Mouse (Mus musculus) Muller cell, postnatal 12 days (primary cell): Measurements from ENCODE around the gene Smarcc2.
A peak's percentile ranks its signal among the peaks of the same experiment; 100 is the strongest.
"Not testable (repeated sequence)": the region's sequence is repeated elsewhere in the genome, so short reads cannot be mapped to it uniquely, and the experiment has no call there.

Experiments
- DNase-seq: peaks from one replicate; pipeline ENCODE4 v3.0.0-alpha.2; 2015; ENCODE audit errors: inconsistent ontology term

The Smarcc2 gene

DNA sequence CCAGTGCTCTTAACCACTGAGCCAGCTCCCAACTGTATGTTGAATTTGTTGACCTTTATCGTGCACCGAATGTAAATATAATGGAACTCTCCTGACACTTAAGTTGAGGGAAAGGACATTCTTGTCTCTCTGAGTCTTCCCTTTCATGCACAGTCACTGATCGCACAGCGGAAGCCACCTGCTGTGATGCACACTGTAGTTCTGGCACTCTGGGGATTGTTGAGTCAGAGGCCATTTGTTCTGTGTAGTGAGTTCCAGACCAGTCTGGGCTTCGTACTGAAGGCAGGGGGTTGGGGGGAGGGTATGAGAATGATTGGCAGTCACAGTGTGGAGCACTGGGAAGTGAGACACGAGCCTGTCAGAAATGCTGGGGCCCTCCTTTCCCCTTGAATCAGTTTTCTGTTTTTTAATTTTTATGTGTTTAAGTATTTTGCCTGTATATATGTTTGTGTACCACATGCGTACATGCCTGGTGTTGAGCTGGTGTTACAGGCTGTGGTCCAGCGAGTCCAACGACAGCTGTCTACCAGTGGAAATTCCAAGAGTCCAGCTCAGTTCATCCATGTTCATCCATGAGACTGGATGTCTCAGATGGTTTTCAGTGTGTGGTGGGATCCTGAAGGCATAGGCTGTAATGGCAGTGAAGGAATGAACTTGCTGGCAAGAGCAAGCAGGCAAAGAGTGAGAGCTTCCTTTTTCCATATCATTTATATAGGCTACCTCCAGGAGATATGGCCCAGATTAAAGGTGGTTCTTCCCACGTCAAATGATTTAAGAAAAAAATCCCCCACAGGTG is 17.5 kb upstream of the Smarcc2 start:
- DNase-seq = peak; percentile 55

GRCm38 (mm10) chr10:128442718-128443117 is 16.3 kb upstream of the Smarcc2 start:
- DNase-seq = no peak

GRCm38 (mm10) chr10:128444354-128444753 is 14.7 kb upstream of the Smarcc2 start:
- DNase-seq = no peak

GRCm38 (mm10) chr10:128445407-128445806 is 13.6 kb upstream of the Smarcc2 start:
- DNase-seq = no peak

DNA sequence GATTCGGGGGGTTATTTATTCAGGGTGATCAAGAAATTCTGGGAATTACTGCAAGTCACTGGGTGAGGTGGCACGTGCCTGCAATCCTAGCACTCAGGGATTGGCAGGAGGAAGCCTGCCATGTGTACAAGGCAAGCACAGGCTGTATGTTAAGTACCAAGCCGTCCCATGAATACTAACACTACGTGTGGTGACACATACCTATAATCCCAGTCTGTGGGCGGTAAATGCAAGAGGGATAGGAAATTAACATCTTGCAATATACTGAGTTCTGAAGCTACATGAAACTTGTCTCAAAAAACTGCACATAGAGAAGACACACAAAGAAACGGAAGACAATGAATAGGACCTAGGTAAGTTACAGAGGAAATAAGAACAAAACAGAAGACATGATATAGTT is 8.0 kb upstream of the Smarcc2 start:
- no peak for DNase-seq

DNA sequence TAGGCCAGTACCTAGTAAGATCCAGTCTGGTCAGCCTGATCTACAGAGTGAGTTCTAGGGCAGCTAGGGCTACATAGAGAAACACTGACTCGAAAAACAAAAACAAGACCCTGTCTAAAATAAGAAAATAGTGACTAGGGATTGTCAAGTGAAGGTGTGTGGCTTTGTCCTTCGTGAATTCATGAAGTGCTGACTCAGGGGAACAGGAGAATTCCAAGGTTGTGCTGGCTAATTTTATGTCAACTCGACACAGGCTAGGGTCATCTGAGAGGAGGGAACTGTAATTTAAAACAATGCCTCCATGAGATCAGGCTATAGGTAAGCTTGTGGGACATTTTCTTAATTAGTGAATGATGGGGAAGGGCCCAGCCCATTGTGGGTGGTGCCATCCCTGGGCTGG is 4.6 kb upstream of the Smarcc2 start:
- no peak for DNase-seq

- peak; percentile 70 for DNase-seq
These were observed 3.8 kb upstream of the Smarcc2 start for GRCm38 (mm10) chr10:128455280-128455679.

DNA sequence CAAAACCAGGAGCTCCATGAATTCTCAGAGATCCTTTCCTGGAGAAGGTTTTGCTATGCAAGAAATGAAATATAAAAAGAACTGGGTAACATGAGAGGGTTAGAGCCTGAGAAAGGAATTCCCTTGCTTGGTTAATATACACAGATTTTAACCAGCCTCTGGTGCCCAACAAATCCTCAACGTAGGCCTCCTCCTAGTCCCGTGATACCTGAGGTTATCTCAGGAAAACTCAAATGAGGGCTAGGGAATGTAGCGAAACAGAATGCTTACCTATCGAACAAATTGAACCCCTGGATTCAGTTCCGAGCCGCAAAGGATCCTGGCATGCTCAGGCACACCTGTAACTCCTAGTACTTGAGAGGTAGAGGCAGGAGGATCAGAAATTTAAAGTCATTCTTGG is 1.4 kb upstream of the Smarcc2 start:
- DNase-seq = no peak

DNA sequence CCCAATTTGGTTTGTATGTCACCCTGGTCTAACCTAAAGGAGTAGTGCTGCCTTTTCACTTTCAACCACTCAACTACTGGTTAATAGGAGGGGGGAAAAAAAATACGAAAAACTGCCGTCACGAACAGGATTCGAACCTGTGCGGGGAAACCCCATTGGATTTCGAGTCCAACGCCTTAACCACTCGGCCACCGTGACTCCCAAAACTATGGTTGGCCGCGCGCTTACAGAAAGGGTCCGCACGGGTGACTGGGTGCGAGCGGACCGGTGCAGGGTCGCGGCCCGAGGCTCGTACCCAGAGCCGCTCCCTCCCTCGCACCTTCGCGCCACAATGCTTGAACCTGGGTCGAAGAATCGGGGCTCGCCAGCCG is 715 bp upstream of the Smarcc2 start:
- peak; percentile 87 for DNase-seq

DNA sequence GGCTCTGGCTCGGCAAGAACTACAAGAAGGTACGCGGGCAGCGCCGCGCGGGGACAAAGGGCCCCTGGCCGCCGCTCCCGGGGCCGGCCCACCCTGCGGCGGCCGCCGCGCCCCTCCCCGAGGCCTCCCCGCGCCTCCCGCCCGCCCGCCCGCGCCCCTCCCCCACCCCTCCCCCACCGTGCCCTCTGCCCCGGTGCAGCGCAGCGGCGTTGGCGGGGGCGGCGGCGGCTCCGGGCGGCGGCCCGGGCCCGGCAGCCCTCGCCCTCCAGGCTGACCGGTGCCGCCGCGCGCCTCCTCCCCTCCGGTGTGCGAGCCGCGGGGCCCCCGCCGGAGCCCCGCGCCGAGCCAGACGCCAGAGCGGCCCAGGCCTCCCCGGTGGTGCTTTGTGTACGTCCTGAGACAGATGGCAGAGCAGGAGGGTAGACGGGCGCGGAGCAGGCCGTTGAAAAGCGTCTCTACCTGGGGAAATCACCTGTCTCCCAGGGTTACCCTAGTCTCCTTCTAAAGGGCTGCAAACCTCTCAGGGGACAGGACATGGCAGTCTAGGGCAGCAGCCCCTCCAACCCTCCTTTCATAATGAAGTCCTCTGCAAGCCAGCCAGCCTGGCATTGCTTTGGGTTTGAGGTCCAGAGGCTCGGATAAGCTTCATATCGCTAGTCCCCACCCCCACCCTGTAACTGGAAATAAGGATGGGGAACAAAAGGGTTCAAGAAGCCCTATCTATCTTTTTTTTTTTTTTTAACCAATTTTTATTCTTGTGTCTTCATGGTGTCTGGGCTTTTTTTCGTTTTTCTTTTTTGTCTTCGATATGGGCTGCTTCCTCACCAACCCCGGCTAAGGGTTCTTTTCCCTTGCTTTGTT is 591 bp downstream of the Smarcc2 start:
- DNase-seq = peak; percentile 45

DNA sequence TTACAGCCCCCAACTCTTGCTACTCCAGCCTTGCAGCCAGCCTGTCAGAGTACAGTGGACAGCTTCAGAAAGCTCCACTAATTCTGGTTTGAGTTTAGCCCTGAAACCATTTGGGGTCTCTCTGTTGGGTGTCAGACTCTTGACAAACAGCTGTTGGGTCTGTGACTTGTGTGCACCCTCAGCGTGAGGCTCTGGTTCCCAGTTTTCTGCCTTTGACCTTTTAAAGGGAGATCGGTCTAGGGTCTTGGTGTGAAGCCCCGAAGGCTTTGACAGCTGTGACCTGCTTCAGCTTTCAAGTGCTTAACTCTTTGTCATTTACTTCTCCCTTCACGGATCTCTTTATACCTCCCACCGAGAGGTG is 1.2 kb downstream of the Smarcc2 start:
- no peak for DNase-seq

- no peak for DNase-seq
These were observed 15.3 kb downstream of the Smarcc2 start for GRCm38 (mm10) chr10:128474366-128474765.

DNA sequence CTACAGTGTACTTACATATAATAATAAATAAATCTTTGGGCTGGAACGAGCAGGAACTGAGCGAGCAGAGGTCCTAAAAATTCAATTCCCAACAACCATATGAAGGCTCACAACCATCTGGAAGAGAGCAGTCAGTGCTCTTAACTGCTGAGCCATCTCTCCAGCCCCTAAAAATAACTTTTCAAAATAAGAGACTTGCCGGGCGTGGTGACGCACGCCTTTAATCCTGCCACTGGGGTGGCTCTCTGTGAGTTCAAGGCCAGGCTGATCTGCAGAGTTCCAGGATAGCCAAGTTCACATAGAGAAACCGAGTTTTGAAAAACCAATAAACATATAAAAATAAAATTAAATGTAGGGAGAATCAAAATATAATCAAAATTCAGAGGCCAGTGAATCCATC is 27.3 kb downstream of the Smarcc2 start:
- DNase-seq = no peak

DNA sequence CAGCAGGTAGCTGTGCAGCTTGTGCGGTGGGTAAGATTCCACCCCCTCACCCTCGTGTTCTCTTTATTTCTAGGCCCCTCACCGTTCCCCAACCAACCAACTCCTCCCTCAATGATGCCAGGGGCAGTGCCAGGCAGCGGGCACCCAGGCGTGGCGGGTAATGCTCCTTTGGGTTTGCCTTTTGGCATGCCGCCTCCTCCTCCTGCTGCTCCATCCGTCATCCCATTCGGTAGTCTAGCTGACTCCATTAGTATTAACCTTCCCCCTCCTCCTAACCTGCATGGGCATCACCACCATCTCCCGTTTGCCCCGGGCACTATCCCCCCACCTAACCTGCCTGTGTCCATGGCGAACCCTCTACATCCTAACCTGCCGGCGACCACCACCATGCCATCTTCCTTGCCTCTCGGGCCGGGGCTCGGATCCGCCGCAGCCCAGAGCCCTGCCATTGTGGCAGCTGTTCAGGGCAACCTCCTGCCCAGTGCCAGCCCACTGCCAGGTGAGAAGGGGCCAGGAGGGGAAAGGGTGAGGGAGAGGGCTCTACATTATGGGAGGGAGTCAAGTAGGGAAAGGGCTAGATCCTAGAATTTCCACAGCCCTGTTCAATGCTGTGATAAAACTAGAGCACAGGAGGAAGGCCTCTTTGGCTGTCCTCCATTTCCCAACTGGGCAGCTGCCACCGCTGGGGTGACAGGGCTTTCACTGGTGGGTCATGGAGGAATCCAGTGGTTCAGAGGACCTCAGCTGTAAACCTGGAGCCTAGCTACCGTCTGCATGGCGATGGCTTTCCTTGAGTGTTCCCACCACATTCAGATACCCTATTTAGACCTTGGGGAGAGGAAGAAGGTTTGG is 29.0 kb downstream of the Smarcc2 start:
- DNase-seq = no peak

DNA sequence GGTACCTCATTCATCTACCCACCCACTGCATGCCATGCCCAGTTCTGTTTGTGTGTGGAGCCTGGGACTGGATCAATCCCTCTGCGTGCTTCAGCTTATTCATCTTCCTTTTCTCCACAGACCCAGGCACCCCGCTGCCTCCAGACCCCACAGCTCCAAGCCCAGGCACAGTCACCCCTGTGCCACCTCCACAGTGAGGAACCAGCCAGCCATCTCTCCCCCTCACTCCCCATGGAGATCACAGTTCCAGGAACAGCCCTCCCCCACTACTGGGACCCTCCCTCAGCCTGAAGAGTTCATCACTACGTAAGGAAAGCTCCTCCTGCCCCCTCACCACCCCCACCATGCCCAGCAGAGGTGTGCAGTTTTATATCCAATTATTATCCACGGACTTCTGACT is 29.7 kb downstream of the Smarcc2 start:
- DNase-seq = no peak

DNA sequence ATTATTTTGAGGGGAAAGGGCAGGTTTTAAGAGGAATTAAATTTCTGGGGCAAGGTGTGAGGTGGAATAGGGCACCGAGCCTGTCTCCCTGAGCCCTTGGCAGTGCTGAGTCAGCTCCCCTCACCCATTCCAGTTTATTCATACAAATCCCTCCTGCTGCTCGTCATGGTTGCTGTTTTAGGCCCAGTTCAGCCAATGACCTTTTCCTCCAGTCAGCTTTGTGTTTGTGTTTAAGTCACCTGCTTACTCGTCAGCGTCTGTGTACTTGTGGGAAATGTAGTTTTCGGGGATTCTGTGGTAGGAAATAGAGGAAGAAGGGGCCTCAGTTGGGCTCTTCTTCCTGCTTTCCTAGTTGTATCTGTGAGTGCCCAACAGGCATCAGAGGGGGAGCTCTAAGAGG is 30.3 kb downstream of the Smarcc2 start:
- DNase-seq = peak; percentile 36

- DNase-seq = no peak
These were observed 30.7 kb downstream of the Smarcc2 start for GRCm38 (mm10) chr10:128489785-128490184.

DNA sequence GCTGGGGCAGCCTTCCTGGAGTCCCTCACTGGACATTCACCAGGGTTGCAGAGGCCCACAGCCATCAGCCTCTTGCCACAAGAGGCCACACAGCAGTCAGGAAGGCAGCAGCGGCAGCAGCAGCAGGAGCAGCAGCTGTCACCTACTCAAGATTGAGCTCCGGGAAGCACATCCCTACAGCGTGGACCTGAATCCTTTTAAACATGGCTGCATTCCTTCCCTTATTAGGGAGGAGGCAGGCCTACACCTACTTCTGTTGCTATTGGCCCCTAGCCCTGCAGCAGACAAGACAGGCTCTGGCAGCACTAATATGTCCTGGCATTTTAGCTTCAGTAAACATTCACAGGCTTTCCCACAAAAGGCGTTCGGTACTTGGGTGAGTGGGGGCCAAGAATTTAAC is 31.2 kb downstream of the Smarcc2 start:
- DNase-seq = peak; percentile 70

GRCm38 (mm10) chr10:128490912-128491311 is 31.9 kb downstream of the Smarcc2 start:
- DNase-seq = no peak

GRCm38 (mm10) chr10:128491495-128491894 is 32.4 kb downstream of the Smarcc2 start:
- DNase-seq = no peak

- not testable (repeated sequence) for DNase-seq
These were observed 33.0 kb downstream of the Smarcc2 start for GRCm38 (mm10) chr10:128492051-128492450.

DNA sequence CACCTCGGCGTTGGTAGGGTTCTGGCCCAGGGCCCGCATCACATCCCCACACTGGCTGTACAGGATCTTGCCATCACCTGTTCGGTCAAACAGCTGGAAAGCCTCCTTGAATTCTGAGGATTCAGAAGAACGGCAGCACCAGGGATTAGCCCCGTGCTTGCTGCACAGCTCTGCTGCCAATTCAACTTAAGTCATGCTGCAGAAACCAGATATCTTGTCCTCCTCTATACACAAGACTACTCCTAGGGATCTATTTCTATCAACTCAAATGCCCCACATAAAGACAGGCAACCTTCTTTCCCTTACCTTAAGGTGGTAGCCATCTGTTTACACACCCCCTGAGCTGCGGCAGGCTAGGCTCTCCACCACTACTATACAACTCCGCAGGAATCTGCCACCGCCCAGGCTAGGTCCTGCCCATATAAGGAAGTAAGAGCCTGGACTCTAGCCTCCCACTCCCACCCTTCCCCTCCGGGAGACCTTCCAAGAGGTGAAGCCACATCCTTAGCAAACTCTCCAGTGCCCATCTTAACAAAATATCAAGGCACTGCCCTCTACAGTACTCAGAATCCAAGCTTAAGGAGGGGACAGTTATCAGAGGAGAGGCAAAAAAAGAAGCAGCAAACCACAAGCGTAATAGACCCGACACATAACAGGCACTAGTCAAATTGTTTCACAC is 33.7 kb downstream of the Smarcc2 start:
- DNase-seq = peak; percentile 92
